Mouse (Mus musculus) B cell, adult 2 months (primary cell): ENCODE measurements around the gene Ttc21a.

Experiments used
- DNase-seq, 2 experiments: peaks; one replicate each; pipeline ENCODE4 v3.0.0; 2022

The Ttc21a gene

GRCm38 (mm10) chr9:119941861-119942260, 4.5 kb downstream of the Ttc21a start:
- DNase-seq: no peak

- no peak for DNase-seq
Observed at GRCm38 (mm10) chr9:119943326-119943725, 5.9 kb downstream of the Ttc21a start.

GRCm38 (mm10) chr9:119945173-119945900, 7.9 kb downstream of the Ttc21a start:
- peak; percentile 73 to 74 for DNase-seq

GRCm38 (mm10) chr9:119948804-119949203, 11.4 kb downstream of the Ttc21a start:
- no peak for DNase-seq

- DNase-seq: no peak
Observed at GRCm38 (mm10) chr9:119950434-119950833, 13.0 kb downstream of the Ttc21a start.

GRCm38 (mm10) chr9:119951388-119951787, 14.0 kb downstream of the Ttc21a start:
- no peak for DNase-seq

- no peak for DNase-seq
Observed at GRCm38 (mm10) chr9:119958835-119959234, 21.4 kb downstream of the Ttc21a start.

GRCm38 (mm10) chr9:119962216-119962615, 24.8 kb downstream of the Ttc21a start:
- DNase-seq: no peak

- peak; percentile 88 to 89 for DNase-seq
Observed at GRCm38 (mm10) chr9:119962987-119963667, 25.7 kb downstream of the Ttc21a start.

GRCm38 (mm10) chr9:119964206-119964605, 26.8 kb downstream of the Ttc21a start:
- no peak for DNase-seq

- no peak for DNase-seq
Observed at GRCm38 (mm10) chr9:119965186-119965585, 27.8 kb downstream of the Ttc21a start.

GRCm38 (mm10) chr9:119966221-119966910, 29.0 kb downstream of the Ttc21a start:
- DNase-seq: no peak

- DNase-seq: no peak
Observed at GRCm38 (mm10) chr9:119969811-119970210, 32.4 kb downstream of the Ttc21a start.

- DNase-seq: peak; percentile 78 to 82
Observed at GRCm38 (mm10) chr9:119970221-119970620, 32.8 kb downstream of the Ttc21a start.

GRCm38 (mm10) chr9:119970763-119971656, 33.6 kb downstream of the Ttc21a start:
- no peak for DNase-seq

- no peak for DNase-seq
Observed at GRCm38 (mm10) chr9:119972166-119972565, 34.8 kb downstream of the Ttc21a start.

- DNase-seq: no peak
Observed at GRCm38 (mm10) chr9:119972582-119972981, 35.2 kb downstream of the Ttc21a start.

GRCm38 (mm10) chr9:119973281-119973680, 35.9 kb downstream of the Ttc21a start:
- DNase-seq: no peak

GRCm38 (mm10) chr9:119973869-119974520, 36.6 kb downstream of the Ttc21a start:
- peak; percentile 77 to 80 for DNase-seq

- peak; percentile 64 to 66 for DNase-seq
Observed at GRCm38 (mm10) chr9:119974609-119975008, 37.2 kb downstream of the Ttc21a start.

GRCm38 (mm10) chr9:119975286-119975685, 37.9 kb downstream of the Ttc21a start:
- no peak for DNase-seq
